Mouse (Mus musculus) neural tube, embryonic 14.5 days (tissue): ENCODE measurements at regions not wholly inside any gene's neighbourhood (a gene's known extent, or its start where the extent isn't known, plus 50 kb on each side); places are given as distances from the start of the nearest gene placed in this dataset.

Source experiments
- ATAC-seq: fragments of 200-750 bp; cut with Nextera tagmentation; 2 replicates; pipeline ENCODE4 v1.8.0; 2017; ENCODE audit warnings: low read depth, mild to moderate bottlenecking, moderate TSS enrichment, moderate library complexity
- H3K27ac ChIP-seq: fragments of 300-500 bp; sonication (generic); 2 replicates; pipeline ENCODE4 v1.5.1; 2014; ENCODE audit warnings: low read depth, mild to moderate bottlenecking, control low read depth, low read length, moderate library complexity, mixed read lengths
- H3K27me3 ChIP-seq: fragments of 300-500 bp; sonication (generic); 2 replicates; pipeline ENCODE4 v1.6.1; 2014; ENCODE audit warnings: low read length; ENCODE audit not compliant: control insufficient read depth, insufficient read depth
- H3K36me3 ChIP-seq: fragments of 300-500 bp; sonication (generic); 2 replicates; pipeline ENCODE4 v1.6.1; 2014; ENCODE audit warnings: low read length, mixed read lengths; ENCODE audit not compliant: control insufficient read depth, insufficient read depth
- H3K4me1 ChIP-seq: fragments of 300-500 bp; sonication (generic); 2 replicates; pipeline ENCODE4 v1.6.1; 2014; ENCODE audit warnings: low read length; ENCODE audit not compliant: control insufficient read depth, insufficient read depth
- H3K4me2 ChIP-seq: fragments of 300-500 bp; sonication (generic); 2 replicates; pipeline ENCODE4 v1.6.1; 2014; ENCODE audit warnings: mild to moderate bottlenecking, low read depth, low read length, control low read depth
- H3K4me3 ChIP-seq: fragments of 300-500 bp; sonication (generic); 2 replicates; pipeline ENCODE4 v1.5.1; 2014; ENCODE audit warnings: low read depth, low read length, control low read depth, mixed read lengths
- H3K9ac ChIP-seq: fragments of 300-500 bp; sonication (generic); replicated peaks from 2 replicates; pipeline ENCODE4 v1.6.1; 2014; ENCODE audit warnings: low read depth, mild to moderate bottlenecking, control low read depth, low read length, mixed read lengths
- H3K9me3 ChIP-seq: fragments of 300-500 bp; sonication (generic); 2 replicates; pipeline ENCODE4 v1.6.1; 2016; ENCODE audit warnings: low read length; ENCODE audit not compliant: control insufficient read depth
- WGBS: fragments of 180-500 bp; shearing (Covaris S2); extraction: QIAGEN DNeasy Blood & Tissue Kit; methylation state at CpG from one replicate; pipeline ENCODE4 v1.1.7; 2014; 5-methylcytosine and 5-hydroxymethylcytosine counted together

DNA sequence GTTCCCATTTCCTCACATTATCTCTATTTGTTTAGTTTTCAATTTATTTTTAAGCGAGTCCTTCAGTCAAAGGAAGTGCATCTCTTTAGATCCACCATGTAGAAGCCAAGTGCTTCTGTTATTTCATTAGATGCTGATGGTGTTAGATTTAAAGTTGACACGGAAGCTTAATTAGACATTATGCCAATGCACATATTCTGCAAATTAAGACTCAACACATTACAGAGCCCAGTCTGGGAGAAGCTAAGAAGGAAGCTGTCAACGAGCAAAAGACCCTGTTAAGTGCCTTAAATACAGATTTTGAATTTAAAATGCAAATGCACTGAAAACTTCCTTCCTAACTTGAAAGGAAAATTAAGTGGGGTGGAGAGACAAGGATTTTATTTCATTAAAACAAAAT is 461.6 kb downstream of the Nuf2 start:
- 83% methylated on average over 3 of the region's 3 CpGs for WGBS
- no peak for ATAC-seq
- H3K36me3 ChIP-seq = no peaks in the 10 kb centered on the region
- H3K9me3 ChIP-seq = no peaks in the 10 kb centered on the region
- no peak overlapping the region for H3K9ac ChIP-seq
- no peak overlapping the region for H3K27ac ChIP-seq
- H3K27me3 ChIP-seq = no peaks in the 10 kb centered on the region
- H3K4me1 ChIP-seq = no peaks in the 10 kb centered on the region
- H3K4me3 ChIP-seq = no peak overlapping the region
- no peak overlapping the region for H3K4me2 ChIP-seq

DNA sequence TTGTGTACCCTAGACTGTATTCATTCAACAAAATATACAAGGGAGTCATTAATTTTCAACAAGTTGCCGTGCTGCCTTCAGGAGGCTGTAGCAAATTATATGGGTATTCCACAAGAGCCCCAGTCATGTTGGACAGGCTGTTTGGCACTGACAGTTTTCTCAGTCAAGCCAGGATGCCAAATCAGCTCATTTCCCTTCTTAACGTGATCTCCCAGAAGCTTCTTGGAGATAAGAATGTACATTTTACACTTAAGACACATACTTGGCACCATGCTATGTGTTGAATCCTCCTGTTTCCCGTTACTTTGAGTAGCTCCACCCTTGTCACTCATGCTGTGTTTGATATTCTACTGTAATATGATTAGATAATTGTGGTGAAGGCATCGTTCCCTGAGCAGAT is 464.5 kb downstream of the Nuf2 start:
- Histone ChIP-seq H3K9ac (no peak overlapping the region), H3K27me3 (no peaks in the 10 kb centered on the region), H3K9me3 (no peaks in the 10 kb centered on the region), H3K4me3 (no peak overlapping the region), H3K4me2 (no peak overlapping the region), H3K4me1 (no peaks in the 10 kb centered on the region), H3K27ac (no peak overlapping the region), H3K36me3 (no peaks in the 10 kb centered on the region)
- 79% methylated on average over 4 of the region's 4 CpGs for WGBS
- no peak for ATAC-seq

DNA sequence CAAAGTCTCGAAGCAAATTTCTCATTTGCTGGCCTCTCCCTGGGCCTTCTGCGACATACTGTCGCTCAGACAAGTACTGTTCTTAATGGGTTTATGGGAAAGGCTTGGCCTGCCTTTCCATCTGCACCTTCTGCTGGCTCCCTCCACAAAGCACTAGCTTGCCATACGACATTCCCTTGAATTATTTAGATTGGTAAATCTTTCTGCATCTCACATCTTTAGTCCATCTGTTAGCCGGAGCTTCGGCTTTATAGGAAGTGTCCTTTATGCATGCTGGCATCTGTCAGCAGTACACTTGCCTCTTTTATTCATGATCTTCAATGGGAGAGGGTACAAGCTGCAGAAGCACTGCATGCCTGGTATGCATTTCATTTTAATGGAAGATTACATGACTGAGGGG is 470.6 kb downstream of the Nuf2 start:
- Histone ChIP-seq H3K36me3 (no peaks in the 10 kb centered on the region), H3K27ac (no peak overlapping the region)

DNA sequence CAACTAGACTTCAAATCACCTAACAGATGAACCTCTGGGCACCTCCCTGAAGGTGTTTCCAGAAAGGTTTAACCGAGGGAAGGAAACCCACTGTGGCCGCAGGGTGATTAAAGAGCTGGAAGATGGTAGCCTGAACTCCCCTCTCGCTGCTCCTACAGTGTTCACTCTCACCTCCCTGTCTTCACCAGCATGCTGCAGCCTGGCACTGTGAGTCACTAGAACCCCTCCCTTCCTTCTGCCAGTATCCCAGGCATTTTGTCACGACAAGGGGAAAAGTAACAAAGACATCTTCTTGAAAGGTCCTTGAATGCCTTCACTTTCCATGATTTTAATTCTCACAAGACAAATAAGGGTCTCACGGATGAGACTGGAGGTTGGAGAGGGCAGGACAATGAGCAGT is 471.1 kb downstream of the Nuf2 start:
- ATAC-seq = no peak
- H3K4me3 ChIP-seq = no peak overlapping the region
- no peak overlapping the region for H3K4me2 ChIP-seq
- 69% methylated on average over 5 of the region's 5 CpGs for WGBS
- no peak overlapping the region for H3K27ac ChIP-seq
- no peaks in the 10 kb centered on the region for H3K9me3 ChIP-seq
- H3K9ac ChIP-seq = no peak overlapping the region
- no peaks in the 10 kb centered on the region for H3K36me3 ChIP-seq
- H3K27me3 ChIP-seq = no peaks in the 10 kb centered on the region
- no peaks in the 10 kb centered on the region for H3K4me1 ChIP-seq

More for the DNA sequence above, 470.6 kb downstream of the Nuf2 start:
- H3K9me3 ChIP-seq = no peaks in the 10 kb centered on the region
- no peak overlapping the region for H3K4me2 ChIP-seq
- ATAC-seq = peak; percentile 44; the same call in 1 of the 2 replicates
- H3K9ac ChIP-seq = no peak overlapping the region
- H3K4me3 ChIP-seq = no peak overlapping the region
- H3K4me1 ChIP-seq = no peaks in the 10 kb centered on the region
- 37% methylated on average over 6 of the region's 6 CpGs for WGBS
- H3K27me3 ChIP-seq = no peaks in the 10 kb centered on the region

DNA sequence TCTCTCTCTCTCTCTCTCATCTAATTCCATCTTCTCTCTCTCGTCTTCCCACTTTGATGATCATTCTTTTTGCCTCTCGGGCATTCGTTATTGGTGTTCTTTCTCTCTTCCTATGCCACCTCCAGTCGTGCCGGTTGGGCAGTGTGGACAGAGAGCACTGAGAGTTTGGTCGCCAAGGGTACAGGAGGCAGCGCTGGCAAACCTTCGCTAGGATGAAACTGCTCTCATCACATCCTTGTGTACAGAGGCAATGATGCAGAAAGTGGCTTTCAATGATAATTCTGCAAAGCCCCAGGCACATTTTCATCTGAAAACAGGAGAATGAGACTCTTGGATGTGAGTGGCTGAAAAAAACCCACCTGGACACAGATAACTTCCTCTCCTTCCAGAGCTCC is 479.4 kb downstream of the Nuf2 start:
- WGBS = 48% methylated on average over 8 of the region's 8 CpGs

DNA sequence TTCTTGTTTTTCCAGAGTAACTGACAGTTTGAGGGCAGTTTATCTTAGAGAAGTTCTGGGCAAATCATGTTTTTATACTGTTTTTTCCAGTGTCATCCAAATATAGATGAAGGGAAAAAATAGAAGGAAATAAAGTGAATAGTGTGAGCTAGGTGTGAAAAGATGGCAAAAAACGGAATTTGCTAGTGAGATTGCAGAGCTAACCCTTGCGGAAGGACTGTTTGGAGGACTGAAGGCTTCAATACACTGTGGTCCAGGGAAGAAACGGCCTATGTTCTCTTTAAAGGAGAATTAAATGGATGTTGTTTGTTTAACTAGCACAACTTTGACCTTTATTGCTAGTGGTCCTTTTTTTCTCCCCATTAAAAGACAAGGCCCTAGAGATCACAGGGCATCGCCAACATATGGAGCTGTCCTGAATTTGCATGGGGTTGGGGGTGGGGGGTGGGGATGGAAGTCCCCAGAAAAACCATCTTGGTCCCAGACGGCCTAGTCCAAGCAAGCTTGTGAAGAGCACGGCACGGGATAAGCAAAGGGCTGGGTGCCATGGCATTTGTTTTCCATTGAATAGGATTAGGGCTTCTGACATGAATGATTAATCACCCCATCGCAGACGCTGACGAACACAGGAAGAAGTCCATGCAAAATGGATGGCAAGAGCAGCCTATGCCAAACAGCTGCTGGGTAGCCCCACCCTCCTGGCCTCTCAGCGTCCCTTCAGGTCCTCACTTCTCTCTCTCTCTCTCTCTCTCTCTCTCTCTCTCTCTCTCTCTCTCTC is 480.0 kb downstream of the Nuf2 start:
- H3K4me2 ChIP-seq = no peak overlapping the region; the same call in 1 of the 2 replicates
- H3K27ac ChIP-seq = no peak overlapping the region
- H3K4me3 ChIP-seq = no peak overlapping the region
- H3K36me3 ChIP-seq = no peaks in the 10 kb centered on the region
- ATAC-seq = peak; percentile 72
- 18% methylated on average over 11 of the region's 11 CpGs for WGBS
- H3K9me3 ChIP-seq = no peaks in the 10 kb centered on the region
- no peak overlapping the region for H3K9ac ChIP-seq
- H3K27me3 ChIP-seq = no peaks in the 10 kb centered on the region
- H3K4me1 ChIP-seq = no peaks in the 10 kb centered on the region

More for the DNA sequence above, 479.4 kb downstream of the Nuf2 start:
- Histone ChIP-seq H3K27me3 (no peaks in the 10 kb centered on the region), H3K4me2 (no peak overlapping the region; the same call in 1 of the 2 replicates), H3K4me3 (no peak overlapping the region), H3K9me3 (no peaks in the 10 kb centered on the region), H3K27ac (no peak overlapping the region), H3K9ac (no peak overlapping the region), H3K36me3 (no peaks in the 10 kb centered on the region), H3K4me1 (no peaks in the 10 kb centered on the region)
- no peak for ATAC-seq

DNA sequence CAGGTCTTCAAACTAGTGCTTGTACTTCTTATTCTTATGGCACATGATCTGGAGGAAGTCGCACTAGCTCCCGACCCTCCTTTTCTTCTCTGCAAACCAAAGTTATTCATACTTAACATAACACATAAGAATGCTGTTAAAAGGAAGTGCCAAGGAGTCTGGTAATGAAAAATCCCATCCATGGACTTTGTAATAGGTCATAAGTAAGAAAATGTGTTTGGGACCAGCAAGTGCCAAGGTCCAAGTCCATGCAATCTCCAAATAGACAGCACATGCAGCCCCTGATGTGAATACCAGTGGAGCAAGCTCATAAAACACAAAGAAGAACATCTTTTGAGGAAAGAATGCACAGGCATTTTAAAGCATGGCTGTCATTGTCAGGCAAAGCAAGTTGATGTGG is 481.4 kb downstream of the Nuf2 start:
- Histone ChIP-seq H3K4me3 (no peak overlapping the region), H3K27ac (no peak overlapping the region), H3K27me3 (no peaks in the 10 kb centered on the region), H3K4me1 (no peaks in the 10 kb centered on the region), H3K4me2 (no peak overlapping the region), H3K36me3 (no peaks in the 10 kb centered on the region), H3K9me3 (no peaks in the 10 kb centered on the region), H3K9ac (no peak overlapping the region)
- WGBS = 93% methylated on average over 2 of the region's 2 CpGs
- no peak for ATAC-seq

DNA sequence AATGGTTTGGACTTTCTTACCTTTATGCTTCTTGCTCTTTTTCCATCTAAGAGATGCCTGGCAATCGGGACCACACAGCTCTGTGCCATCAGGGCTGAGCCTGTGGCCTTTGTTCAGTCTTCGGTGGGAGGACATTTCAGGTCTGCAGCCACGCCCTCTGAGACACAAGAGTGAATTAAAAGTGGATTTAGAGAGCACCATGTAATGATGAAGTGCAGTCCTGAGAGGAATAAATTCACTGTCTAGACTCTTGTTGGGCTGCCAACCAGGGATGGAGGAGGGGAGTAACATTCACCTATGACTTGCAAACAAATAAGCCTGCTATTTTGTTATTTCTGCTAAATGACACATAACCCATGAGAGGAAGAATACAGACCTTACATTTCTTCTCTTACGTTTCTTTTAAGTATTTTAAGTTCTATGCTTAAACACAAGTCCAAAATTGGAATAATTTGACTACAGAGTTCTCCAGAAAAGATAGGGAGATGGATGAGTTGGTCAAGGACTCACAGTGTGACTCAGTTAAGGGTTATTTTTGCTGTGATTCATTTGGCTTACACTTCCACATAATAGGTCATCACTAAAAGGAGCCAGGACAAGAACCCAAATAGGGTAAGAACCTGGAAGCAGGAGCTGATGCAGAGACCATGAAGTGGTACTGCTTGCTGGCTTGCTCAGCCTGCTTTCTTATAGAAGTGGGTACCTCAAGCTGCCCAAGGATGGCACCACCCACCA is 484.3 kb downstream of the Nuf2 start:
- H3K4me2 ChIP-seq = no peak overlapping the region
- no peaks in the 10 kb centered on the region for H3K27me3 ChIP-seq
- no peak for ATAC-seq
- no peak overlapping the region for H3K4me3 ChIP-seq
- no peaks in the 10 kb centered on the region for H3K9me3 ChIP-seq
- WGBS = 69% methylated on average over 4 of the region's 4 CpGs
- H3K27ac ChIP-seq = no peak overlapping the region
- no peaks in the 10 kb centered on the region for H3K4me1 ChIP-seq
- no peak overlapping the region for H3K9ac ChIP-seq
- H3K36me3 ChIP-seq = no peaks in the 10 kb centered on the region

DNA sequence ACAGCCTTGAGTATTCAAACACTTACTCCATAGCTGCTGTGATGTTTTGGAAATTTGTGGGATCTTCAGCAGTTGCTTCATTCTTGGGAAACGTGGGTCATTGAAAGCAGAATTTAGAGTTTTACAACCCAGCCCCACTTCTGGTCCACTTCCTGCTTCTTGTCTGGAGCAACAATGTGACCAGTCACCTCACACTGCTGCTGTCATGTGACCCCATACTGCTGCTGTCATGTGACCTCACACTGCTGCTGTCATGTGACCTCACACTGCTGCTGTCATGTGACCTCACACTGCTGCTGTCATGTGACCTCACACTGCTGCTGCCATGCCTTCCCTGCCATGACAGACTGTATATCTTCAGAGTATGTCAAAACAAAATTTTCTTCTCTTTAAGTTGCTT is 497.7 kb downstream of the Nuf2 start:
- Histone ChIP-seq H3K27me3 (no peaks in the 10 kb centered on the region), H3K4me2 (no peak overlapping the region), H3K27ac (no peak overlapping the region), H3K9me3 (no peaks in the 10 kb centered on the region), H3K36me3 (no peaks in the 10 kb centered on the region), H3K9ac (no peak overlapping the region), H3K4me1 (no peaks in the 10 kb centered on the region), H3K4me3 (no peak overlapping the region)
- 83% methylated on average over 1 of the region's 1 CpGs for WGBS
- no peak for ATAC-seq
